Mouse (Mus musculus) ZHBTc4 (cell line): Measurements from ENCODE around the gene Kdm4a.
A peak's percentile ranks its signal among the peaks of the same experiment; 100 is the strongest.

Experiments used
- DNase-seq: peaks from one replicate; pipeline ENCODE4 v3.0.0-alpha.2; 2011; ENCODE audit warnings: low read depth, low spot score

Kdm4a gene

DNA sequence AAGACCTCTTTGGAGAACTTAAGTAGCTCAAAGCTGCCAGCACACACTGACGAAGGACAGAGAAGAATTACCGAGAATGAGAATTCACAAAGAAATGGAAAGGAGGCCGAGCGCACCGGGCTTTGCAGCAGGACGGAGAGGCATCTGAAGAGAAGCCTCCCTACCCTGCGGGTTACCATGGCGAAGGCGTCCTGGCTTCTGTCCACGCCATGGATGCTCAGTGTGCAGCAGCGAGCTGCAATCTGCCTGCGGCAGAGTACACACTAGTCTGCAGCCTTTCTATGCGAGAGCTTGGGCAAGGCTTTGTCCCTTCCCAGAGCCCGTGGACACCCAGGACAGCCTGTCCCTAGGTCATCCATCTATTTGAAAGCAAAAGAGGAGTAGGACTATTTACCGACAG, 23.3 kb downstream of the Kdm4a start:
- no peak for DNase-seq

GRCm38 (mm10) chr4:118154889-118155288, 25.0 kb downstream of the Kdm4a start:
- no peak for DNase-seq

DNA sequence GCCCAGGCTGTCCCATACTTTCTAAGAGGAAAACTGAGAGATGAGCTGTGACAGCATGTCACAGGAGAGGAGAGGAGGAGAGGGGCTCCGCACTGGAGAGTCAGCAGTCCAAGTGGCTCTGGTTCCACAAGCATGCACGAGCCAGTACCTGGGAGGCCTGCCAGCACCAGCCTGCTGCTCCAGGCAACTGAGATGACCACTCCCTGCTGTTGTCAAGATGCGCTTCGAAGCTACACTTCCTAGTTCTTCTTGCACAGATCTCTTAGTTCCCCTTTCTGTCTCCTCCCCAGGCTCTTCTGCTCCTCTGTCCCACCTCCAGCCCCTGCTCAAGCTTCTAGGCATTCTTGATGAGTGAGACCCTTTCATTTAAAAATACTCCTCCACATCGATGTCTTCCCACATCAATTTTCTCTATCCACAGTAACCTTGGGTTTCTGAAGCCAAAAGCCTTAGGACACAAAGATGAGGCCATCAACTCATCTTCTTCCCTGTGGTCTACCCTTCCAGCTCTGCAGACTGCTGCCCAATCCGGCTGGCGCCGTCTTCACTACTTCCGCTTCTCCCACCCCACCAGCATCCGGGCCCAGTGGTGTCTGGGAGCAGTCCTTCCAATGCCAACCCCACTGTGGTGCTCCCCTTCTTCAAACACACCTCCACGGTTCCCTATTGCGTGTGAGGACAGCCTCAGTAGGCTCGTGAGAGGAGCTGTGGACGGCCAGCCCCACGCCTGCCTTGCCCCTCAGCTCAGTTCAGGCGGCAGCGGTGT, 27.6 kb downstream of the Kdm4a start:
- no peak for DNase-seq

DNA sequence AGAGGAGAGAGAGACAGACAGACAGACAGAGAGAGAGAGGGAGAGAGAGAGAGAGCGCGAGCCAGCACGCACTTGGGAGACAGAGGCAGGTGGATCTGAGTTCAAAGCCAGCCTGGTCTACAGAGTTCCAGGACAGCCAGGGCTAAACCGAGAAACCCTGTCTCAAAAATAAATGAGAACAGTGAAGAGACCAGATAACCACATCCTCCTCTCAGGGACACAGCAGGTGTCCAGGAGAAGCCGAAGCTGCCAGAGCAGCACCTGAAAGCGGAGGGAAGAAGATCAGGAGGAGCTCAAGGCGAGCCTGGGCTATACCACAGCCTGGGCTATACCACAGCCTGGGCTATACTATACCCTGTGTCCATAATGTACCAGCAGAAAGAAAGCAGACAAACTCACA, 29.0 kb downstream of the Kdm4a start:
- no peak for DNase-seq

DNA sequence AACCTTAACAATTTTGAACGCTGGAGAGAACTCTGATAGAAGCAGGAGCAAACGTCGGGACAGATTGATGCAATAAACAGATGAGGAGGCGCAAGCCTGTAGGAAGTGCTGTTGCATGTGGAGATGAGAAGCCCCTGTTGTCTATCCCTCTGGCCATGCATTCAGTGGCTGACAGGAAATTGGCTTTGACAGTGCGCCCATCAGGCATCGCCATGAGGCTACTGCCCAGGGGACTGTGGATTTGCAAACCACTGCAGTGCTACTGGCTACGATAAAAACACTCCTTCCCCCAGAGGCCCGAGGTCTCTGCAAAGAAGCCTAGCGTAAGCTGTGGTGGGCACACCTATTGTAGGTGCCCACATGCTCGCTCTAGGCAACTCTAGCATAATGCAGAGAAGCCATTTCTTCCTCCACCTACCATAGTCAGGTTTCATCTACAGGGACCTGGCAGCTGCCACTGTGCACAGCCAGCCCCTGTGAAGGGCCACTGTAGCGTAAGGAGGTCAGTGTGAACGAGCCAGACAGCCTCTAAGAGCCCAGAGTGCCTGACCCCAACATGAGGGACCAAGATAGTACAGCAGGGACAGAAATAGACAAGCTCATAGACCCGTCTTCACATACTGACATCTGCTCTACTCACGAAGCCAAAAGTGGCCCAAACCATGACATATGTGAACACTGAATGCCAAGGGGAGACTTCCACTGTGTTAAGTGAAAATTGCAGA, 29.7 kb downstream of the Kdm4a start:
- DNase-seq, result no peak

GRCm38 (mm10) chr4:118149055-118149576, 30.7 kb downstream of the Kdm4a start:
- no peak for DNase-seq

- DNase-seq, result no peak
Measured at GRCm38 (mm10) chr4:118148317-118148687, 31.5 kb downstream of the Kdm4a start.

GRCm38 (mm10) chr4:118147547-118148316, 32.1 kb downstream of the Kdm4a start:
- DNase-seq, result no peak

GRCm38 (mm10) chr4:118147090-118147489, 32.8 kb downstream of the Kdm4a start:
- DNase-seq, result no peak

- DNase-seq, result no peak
Measured at GRCm38 (mm10) chr4:118144324-118144723, 35.5 kb downstream of the Kdm4a start.

DNA sequence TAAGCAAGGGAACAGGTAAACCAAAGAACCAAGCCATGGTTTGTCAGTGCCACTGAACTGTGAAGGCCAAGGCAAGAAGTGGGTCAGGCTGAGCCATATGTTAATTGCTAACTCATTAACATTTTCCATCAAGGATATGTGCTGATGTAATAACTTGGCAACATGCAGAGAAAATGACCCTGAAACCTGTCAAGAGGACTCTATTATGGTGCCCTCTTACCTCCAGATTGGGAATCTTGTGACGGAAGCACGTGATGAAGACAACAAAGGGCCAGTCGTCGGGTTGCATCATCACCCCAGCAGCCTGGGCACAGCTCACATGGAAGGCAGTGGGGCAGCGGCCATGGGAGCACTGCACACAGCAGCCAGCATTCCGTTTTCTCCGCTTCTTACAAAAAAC, 36.2 kb downstream of the Kdm4a start:
- no peak for DNase-seq

DNA sequence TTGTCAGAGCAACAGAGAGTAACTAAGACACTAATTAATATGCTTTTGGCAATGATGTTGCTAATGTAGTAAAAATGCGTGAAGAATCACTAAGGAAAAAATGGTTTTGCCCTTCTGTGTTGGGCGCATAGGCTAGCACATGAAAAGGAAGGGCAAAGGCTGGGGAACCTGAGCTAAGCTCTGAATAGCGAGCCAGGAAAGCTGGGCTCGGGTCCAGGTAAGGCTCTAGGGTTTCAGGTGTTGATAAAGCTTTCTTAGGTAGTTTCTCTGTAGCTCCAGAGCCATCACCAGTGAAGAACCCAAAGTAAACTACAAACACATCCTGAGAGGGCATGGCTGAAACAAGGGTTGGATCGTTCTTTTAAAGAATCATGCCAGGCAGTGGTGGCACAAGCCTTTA, 38.3 kb downstream of the Kdm4a start:
- DNase-seq, result no peak

- no peak for DNase-seq
Measured at GRCm38 (mm10) chr4:118138891-118139290, 41.0 kb downstream of the Kdm4a start.

- DNase-seq, result no peak
Measured at GRCm38 (mm10) chr4:118137857-118138256, 42.0 kb downstream of the Kdm4a start.

GRCm38 (mm10) chr4:118137311-118137710, 42.5 kb downstream of the Kdm4a start:
- no peak for DNase-seq

DNA sequence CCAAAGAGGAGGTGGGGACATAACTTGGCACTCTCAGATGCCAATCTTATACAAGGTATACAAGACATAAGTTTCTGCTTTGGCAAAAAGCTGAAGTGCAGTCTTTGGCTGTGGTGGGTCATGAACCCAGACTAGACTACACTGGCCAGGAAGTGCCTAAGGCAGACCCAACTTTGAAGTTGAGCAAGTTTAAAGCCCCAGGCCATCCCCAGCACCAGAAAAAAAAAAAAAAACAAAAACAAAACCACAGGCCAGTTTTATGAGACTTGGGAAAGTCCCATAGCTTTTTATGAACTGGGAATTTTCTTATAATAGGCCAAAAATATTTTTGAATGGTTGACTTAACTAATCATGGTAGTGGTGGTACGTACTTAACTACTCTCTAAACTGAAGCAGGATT, 44.4 kb downstream of the Kdm4a start:
- no peak for DNase-seq

- DNase-seq, result peak; percentile 98
Measured at GRCm38 (mm10) chr4:118134485-118135365, 45.1 kb downstream of the Kdm4a start, which contains the start of gene St3gal3. Gene St3gal3 (minus strand): TSS chr4:118134914.

DNA sequence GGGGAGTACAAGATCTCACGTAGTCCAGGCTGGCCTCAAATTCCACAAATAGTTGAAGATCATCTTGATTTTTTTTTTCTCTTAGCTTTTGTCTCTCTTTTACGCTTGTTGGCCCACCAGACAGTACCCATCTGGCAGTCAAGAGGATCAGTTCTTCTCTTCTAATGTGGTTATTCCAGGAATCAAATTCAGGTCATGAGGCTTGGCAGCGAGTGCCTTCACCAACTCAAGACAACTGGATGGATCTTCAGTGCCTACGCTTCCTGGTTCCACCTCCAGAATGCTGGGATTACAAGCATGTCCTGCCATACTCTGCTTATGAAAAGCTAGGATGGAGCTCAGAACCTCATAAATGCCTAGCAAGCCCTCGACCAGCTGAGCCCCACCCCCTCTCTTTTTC, 48.5 kb downstream of the Kdm4a start:
- no peak for DNase-seq

GRCm38 (mm10) chr4:118123030-118123704, 56.7 kb downstream of the Kdm4a start:
- DNase-seq, result peak; percentile 21

DNA sequence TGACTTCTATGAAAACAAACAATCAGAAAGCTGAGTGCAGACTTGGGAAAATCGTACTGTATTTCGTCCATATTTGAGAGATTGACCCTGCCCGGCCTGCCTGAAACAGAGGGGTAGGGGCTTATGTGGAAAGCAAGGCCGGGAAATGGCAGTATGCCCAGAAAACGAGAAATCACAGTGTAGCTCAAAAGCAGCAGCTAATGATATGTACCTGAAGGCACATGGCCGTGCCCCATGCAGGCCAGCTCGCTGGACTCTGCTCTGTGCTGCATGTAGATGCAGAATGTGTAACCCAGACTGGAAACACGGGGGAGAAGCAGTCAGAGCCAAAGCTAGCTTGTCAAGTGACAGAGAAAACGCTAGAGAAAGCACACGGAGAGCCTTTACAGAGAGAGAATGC, 57.8 kb downstream of the Kdm4a start:
- DNase-seq, result no peak

DNA sequence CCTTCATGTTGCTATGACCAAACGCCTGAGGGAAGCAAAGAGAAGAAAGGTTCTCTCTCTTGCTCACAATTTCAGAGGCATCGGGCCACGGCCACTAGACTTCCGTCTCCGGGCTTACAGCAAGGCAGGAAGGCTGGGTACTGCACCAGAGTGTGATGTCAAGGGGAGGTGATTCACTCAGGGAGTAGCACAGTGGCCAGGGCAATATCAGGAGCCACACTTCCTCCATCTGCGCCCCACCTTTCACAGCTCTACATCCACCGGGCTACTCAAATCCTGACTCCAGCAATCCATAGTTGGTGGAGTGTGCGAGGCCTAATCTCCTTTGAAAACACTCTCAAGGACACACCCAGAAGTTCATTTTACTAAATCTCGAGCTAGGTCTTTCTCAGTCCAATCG, 62.3 kb downstream of the Kdm4a start:
- DNase-seq, result no peak
